Mouse (Mus musculus) kidney, adult 2 months (tissue): ENCODE measurements at regions not wholly inside any gene's neighbourhood (a gene's known extent, or its start where the extent isn't known, plus 50 kb on each side); places are given as distances from the start of the nearest gene placed in this dataset.
A peak's percentile ranks its signal among the peaks of the same experiment; 100 is the strongest.

Experiments
- DNase-seq: peaks from one replicate; pipeline ENCODE4 v3.0.0; 2021
- H3K27ac ChIP-seq: fragments of 200-500 bp; 2 replicates; pipeline ENCODE4 v1.5.1; 2012; ENCODE audit warnings: low read depth, low read length, control low read depth, inconsistent platforms; ENCODE audit not compliant: insufficient read depth
- H3K27me3 ChIP-seq: fragments of 200-500 bp; replicated peaks from 2 replicates; pipeline ENCODE4 v1.6.1; 2012; ENCODE audit warnings: mild to moderate bottlenecking, moderate library complexity, low read length, inconsistent platforms; ENCODE audit not compliant: control insufficient read depth, insufficient read depth
- H3K36me3 ChIP-seq: fragments of 200-500 bp; 2 replicates; pipeline ENCODE4 v1.6.1; 2012; ENCODE audit warnings: mild to moderate bottlenecking, moderate library complexity, low read length, inconsistent platforms; ENCODE audit not compliant: control insufficient read depth, insufficient read depth
- H3K4me1 ChIP-seq: fragments of 200-500 bp; 2 replicates; pipeline ENCODE4 v1.6.1; 2011; ENCODE audit warnings: low read length; ENCODE audit not compliant: control insufficient read depth, insufficient read depth
- H3K4me3 ChIP-seq: fragments of 200-500 bp; 2 replicates; pipeline ENCODE4 v1.5.1; 2011; ENCODE audit warnings: mild to moderate bottlenecking, low read depth, low read length, control low read depth; ENCODE audit not compliant: insufficient read depth
- CTCF ChIP-seq: fragments of 200-500 bp; conservative IDR thresholded peaks from 2 replicates; pipeline ENCODE4 v1.5.1; 2011; ENCODE audit warnings: low read depth, mild to moderate bottlenecking, control low read depth, low read length, moderate library complexity, mixed read lengths; ENCODE audit not compliant: insufficient read depth, insufficient read length
- POLR2A ChIP-seq: fragments of 200-500 bp; IDR thresholded peaks from one replicate; pipeline ENCODE4 v1.6.1; 2011; ENCODE audit warnings: low read depth, low read length, control low read depth
- WGBS: fragments of 180-500 bp; shearing (Covaris S2); methylation state at CpG from one replicate; pipeline ENCODE4 v1.1.7; 2018; 5-methylcytosine and 5-hydroxymethylcytosine counted together

DNA sequence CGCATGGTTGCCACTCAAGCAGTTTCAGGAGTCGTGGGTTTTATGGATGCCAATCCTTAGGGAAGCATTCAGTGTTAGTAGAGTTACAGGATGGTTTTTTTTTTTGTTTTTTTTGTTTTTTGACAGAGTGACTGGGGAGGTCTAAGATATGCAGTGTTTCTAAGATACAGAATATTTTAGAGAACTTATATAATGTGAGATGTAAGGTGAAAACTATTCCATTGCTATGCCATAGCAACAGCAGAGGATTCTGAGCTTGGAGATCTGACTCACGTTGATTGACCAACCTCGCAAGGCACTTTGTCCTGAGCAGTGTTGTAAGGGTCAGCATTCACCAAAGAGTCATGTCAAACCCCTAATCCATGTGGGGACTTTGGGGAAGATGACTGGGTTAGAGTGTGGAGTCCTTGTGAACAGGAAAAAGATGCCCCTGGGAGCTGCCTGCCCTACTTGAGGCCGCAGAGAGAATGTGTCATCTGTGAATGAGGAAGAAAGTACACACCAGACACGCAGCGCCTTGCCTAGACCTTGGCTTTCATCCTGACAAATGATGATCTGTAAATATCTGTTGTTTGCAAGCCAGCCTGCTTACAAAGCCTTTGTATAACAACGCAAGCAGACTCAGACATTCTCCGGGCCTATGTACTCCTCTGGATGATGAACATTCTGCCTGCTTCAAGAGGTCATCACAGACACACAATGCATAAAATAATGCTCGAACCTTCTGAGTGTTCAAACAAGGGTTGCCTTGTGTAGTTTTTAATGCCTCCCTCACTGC lies 118.3 kb downstream of the Adamts15 start:
- H3K4me3 ChIP-seq = no peak overlapping the region
- H3K27me3 ChIP-seq = no peaks in the 10 kb centered on the region
- 87% methylated on average over 10 of the region's 10 CpGs for WGBS
- TF ChIP-seq CTCF (no peak), POLR2A (no peak)
- H3K4me1 ChIP-seq = no peaks in the 10 kb centered on the region
- DNase-seq = no peak
- no peaks in the 10 kb centered on the region for H3K36me3 ChIP-seq
- no peak overlapping the region for H3K27ac ChIP-seq

DNA sequence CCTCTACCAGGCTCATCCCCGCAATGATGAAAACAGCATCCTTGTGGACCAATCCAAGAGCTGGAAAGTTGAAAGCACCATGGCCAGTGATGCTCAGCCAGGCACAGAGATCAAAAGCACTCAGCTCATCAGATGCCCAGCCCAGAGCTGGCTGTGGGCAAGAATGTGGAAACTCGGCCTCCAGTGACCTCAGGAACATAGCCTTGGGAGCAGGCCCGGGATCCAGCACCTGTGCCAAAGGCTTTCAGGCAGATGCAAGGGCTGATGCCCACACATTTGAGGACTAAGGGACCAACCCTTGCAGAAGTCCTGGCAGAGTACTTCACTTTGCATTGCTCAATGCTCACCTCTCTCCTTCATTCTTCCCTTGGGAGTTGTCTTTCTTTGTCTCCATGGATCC lies 119.4 kb downstream of the Adamts15 start:
- no peak overlapping the region for H3K27ac ChIP-seq
- no peaks in the 10 kb centered on the region for H3K27me3 ChIP-seq
- 65% methylated on average over 3 of the region's 3 CpGs for WGBS
- TF ChIP-seq POLR2A (no peak), CTCF (no peak)
- no peaks in the 10 kb centered on the region for H3K4me1 ChIP-seq
- H3K36me3 ChIP-seq = no peaks in the 10 kb centered on the region
- no peak overlapping the region for H3K4me3 ChIP-seq
- peak; percentile 7 for DNase-seq

DNA sequence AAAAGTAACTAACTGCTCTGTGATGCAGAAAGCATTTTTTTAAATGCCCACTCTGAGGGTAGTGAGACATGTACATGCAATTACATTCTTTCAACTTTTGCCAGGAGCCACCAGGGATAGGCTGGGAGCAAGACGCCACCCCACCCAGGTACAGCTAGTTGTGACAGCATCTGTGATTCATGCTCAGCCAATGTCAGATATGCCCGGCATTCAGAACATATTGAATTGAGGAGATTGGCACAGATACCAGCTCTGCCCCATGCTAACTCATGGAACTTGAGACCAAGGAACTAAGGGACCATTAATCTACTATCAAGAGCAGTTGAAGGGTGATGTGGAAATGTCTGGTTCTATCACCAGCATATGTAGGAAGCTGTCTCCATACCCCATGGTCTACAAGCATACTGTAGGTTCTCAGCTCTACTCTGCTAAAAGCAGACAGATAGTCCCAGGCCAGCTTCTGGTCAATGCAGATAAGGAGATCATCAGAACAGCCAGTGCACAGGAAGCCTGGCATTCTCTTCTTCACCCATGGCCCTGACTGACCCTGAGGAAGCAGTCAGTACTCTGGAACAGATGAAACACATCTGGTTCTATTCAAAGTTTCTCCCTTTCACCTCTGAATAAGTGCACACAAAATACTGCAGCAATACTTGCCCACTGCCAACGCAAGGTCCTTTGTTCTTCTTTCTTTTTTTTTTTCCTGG lies 127.4 kb downstream of the Adamts15 start:
- no peaks in the 10 kb centered on the region for H3K4me1 ChIP-seq
- WGBS = 68% methylated on average over 3 of the region's 3 CpGs
- DNase-seq = no peak
- no peaks in the 10 kb centered on the region for H3K27me3 ChIP-seq
- H3K4me3 ChIP-seq = no peak overlapping the region
- TF ChIP-seq CTCF (no peak), POLR2A (no peak)
- H3K27ac ChIP-seq = no peak overlapping the region
- no peaks in the 10 kb centered on the region for H3K36me3 ChIP-seq

DNA sequence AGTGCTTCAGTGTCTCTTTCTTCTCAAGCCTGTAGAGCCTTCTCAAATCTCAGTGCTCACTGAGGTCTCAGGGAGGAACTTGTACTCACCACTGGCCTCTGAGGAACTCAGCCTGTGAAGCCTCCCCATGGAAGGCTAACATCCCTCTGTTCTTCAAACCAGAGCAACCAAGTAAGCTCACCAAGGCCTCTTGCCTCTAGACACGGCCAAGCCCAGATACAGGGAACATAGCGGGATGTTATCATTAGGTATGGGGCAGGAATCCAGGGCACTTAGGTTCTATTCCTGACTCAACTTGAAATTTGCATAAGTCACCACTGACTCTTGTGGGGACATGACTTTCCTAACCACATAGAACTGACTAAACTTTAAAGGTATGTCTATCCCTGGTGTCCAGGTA lies 141.0 kb downstream of the Adamts15 start:
- H3K4me3 ChIP-seq = no peak overlapping the region
- DNase-seq = no peak
- H3K27me3 ChIP-seq = no peaks in the 10 kb centered on the region
- no peak overlapping the region for H3K27ac ChIP-seq
- H3K36me3 ChIP-seq = no peaks in the 10 kb centered on the region
- no peaks in the 10 kb centered on the region for H3K4me1 ChIP-seq
- TF ChIP-seq CTCF (no peak), POLR2A (no peak)
- 90% methylated on average over 2 of the region's 2 CpGs for WGBS

DNA sequence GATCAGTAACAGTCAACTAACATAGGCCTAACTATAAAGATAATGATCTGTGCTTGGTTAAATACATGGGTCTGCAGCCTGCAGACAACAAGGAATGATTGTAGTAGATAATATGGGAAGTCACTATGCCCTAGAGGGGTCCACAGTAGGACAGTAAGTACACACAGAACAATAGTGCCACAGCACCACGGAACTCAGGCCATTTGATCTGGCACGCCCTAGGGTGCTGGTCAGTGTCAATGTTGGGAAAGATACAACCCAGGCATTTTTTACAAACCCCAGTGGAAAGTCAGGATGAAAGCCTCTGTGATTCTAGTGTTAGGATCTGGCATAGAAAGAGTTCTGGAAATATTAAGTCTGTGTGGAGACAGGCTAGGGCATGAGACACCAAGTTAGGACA lies 144.4 kb downstream of the Adamts15 start:
- no peaks in the 10 kb centered on the region for H3K27me3 ChIP-seq
- no peaks in the 10 kb centered on the region for H3K36me3 ChIP-seq
- peaks cover 6% of the 10 kb centered on the region; the same call in 1 of the 2 replicates for H3K4me1 ChIP-seq
- H3K27ac ChIP-seq = no peak overlapping the region
- 96% methylated on average over 2 of the region's 2 CpGs for WGBS
- no peak for DNase-seq
- no peak overlapping the region for H3K4me3 ChIP-seq
- TF ChIP-seq CTCF (no peak), POLR2A (no peak)

DNA sequence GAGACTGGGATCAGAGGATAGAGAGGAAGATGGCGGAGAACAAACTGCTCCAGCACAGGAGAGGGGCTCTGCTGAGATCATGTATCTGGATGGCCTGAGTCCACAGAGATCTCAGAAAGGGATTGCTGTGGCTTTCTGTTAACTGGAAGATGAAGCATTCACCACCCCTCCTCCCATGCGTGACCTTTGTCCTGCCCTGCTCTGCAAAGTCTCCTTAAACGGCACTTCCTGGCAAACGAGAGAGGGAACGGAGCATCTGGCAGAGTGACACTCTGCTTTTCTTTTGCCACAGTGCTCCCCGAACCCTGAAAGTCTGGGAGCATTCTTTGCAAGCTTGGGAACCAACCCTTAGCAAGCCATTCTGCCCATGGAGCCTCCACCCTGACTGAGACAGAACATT lies 147.1 kb downstream of the Adamts15 start:
- Histone ChIP-seq H3K4me1 (peaks cover 6% of the 10 kb centered on the region; the same call in 1 of the 2 replicates), H3K27me3 (no peaks in the 10 kb centered on the region), H3K27ac (no peak overlapping the region), H3K36me3 (no peaks in the 10 kb centered on the region), H3K4me3 (no peak overlapping the region)
- 39% methylated on average over 6 of the region's 6 CpGs for WGBS
- peak; percentile 77 for DNase-seq
- no peak for TF ChIP-seq CTCF
- TF ChIP-seq POLR2A = no peak

DNA sequence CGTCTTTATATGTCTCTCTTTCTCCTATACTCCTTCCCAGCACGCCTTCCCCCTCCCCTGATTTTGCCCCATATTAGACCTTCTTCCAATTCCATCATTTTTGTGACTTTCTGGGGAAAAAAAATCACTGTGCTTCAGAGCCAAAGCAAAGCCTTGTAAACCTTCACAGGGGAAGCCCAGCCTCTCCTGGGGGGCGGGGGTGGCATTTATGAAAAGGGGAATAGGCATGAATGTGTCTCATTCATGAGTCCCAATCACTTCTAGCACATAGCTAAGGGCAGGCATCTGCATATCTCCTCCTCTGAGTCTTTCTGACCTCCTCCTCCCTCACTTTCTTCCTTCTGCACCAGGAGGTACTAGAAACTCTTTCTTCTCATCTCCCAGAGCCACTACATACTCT lies 149.8 kb downstream of the Adamts15 start:
- H3K4me1 ChIP-seq = peaks cover 6% of the 10 kb centered on the region; the same call in 1 of the 2 replicates
- H3K27me3 ChIP-seq = no peaks in the 10 kb centered on the region
- no peaks in the 10 kb centered on the region for H3K36me3 ChIP-seq
- TF ChIP-seq CTCF = no peak
- no peak for TF ChIP-seq POLR2A
- H3K4me3 ChIP-seq = no peak overlapping the region
- no peak overlapping the region for H3K27ac ChIP-seq
- no peak for DNase-seq
- 77% methylated on average over 3 of the region's 3 CpGs for WGBS
